Mouse (Mus musculus): ENCODE data around the gene 9930111J21Rik2. TPM values are rescaled to one million over a fixed set of nuclear protein-coding genes. Genes with fewer than 3 reads are reported as not detected.
"Not testable (repeated sequence)": the region's sequence is repeated elsewhere in the genome, so short reads cannot be mapped to it uniquely, and the experiment has no call there.

Gene 9930111J21Rik2
- total RNA-seq, 2 experiments from 2014 or later: 6.2 to 7.6 TPM

GRCm38 (mm10) chr11:49077012-49077411 is 26.0 kb upstream of the 9930111J21Rik2 start:
- DNase-seq: no peak

- DNase-seq: peak; percentile 46 to 76
These were observed 25.1 kb upstream of the 9930111J21Rik2 start, which contains the start of gene Ifi47 for GRCm38 (mm10) chr11:49076001-49076757. Gene Ifi47, plus strand, starts transcription at chr11:49076587.

DNA sequence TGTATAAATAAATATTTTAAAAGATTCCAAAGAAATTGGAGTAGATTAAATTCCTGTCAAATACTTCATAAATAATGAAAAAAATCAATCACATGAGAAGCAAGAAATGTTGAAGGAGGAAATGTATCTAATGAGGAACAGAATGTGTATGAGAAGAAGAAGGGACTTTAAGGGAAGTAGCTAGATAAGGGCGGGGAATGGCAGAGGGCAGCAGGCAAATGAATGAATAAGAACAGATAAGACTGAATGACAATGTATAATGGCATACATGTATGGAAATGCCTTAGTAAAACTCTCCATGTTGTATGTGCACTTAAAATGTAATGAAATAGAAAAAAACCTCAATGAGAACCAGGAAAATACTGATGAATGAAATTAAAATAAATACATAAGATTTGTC is 17.3 kb upstream of the 9930111J21Rik2 start:
- no peak for DNase-seq

DNA sequence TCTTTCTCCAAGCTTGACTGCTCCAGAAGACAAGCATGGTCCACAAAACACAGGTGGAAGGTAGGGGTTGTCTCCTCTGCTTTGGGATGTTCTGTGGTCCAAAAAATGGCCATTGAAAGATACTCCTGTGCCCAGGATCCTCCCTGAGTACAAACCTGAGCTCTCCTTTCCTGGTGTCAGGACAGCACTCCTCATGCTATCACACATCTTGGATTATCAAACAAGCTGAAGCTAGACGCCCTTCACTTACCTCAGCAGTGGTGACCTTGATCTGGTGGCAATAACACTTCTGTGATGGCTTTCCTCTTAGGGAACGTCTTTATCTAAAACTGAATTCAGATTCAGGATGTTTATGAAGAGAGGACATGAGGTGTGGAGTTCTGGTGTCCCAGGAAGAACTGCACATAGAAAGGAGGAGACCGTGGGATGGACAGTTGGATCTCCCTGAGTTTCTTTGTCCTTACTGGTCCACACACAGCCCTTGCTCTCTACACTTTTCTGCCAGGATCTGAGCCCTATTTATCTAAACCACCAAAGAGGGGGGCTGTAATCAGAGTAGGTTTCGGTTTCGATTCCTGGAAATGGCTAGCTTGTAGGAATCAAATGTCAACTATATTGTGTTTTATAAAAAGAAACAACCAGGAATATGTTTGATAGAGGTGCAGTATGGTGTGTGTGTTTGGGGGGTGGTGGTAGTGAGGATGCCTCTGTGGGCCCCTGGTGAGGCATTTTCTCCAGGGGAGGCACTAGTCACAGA is 12.8 kb upstream of the 9930111J21Rik2 start, which contains the start of gene Tgtp2:
Gene Tgtp2, minus strand, starts transcription at position 494 of the 757 bp plus-strand sequence.
- DNase-seq: peak; percentile 52 to 59

GRCm38 (mm10) chr11:49061865-49062264 is 10.8 kb upstream of the 9930111J21Rik2 start:
- DNase-seq: not testable (repeated sequence)

DNA sequence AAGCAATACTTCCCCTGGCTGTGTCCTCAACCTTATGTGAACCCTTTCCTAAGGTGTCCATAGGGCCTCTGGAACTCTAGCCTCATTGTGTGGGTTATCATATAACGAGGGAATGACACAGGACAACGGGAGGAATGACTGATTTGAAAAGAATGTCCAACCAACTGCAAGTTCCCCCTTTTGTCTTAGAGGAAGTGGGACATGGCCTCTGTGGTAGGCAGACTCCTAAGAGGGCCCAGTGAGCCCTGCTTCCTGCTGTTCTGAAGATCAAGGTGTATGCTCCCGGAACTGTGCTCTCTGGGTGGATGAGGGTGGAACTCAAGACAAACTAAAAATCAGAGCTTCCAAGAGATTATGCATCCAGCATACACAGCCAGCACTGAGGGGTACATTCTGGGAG is 9.0 kb upstream of the 9930111J21Rik2 start:
- not testable (repeated sequence) for DNase-seq

GRCm38 (mm10) chr11:49051894-49052293 is 852 bp upstream of the 9930111J21Rik2 start:
- not testable (repeated sequence) for DNase-seq

DNA sequence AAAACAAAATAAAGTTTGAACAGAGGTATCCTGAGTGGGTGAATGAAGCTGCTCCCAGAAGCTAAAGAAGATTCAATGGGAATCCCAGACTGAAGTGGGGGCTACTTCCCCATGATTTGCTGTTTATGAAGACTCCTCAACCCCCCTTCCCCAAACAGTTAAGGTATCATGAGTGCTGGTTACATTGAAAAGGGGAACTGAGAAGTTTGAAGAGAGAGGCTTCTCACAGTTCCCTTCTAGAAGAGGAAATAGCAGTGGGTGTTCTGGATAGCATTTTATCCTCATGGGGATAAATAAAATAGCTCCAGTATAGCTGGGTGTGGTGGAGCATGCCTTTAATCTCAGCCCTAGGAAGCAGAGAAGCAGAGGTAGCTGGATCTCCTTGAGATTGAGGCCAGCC is 978 bp downstream of the 9930111J21Rik2 start:
- DNase-seq: not testable (repeated sequence)

DNA sequence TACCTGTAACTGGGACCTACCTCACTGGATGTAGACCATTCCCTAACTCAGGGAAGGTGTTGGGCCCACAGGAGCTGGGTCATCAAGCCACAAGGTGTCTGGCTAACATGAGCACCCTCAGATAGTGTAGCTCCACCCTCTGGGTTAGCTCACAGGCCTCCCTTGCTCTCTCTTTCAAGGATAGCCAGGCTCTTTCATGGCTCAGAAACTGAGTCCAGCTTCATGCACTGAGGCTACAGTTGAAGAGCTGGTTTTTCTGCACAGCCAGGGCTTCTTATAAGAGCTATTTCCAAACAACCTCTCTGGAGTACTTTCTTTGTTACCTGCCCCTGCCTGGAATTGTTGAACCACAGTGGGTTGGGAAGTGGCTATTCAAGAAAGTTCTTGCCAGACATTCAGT is 39.0 kb downstream of the 9930111J21Rik2 start:
- DNase-seq: not testable (repeated sequence)

DNA sequence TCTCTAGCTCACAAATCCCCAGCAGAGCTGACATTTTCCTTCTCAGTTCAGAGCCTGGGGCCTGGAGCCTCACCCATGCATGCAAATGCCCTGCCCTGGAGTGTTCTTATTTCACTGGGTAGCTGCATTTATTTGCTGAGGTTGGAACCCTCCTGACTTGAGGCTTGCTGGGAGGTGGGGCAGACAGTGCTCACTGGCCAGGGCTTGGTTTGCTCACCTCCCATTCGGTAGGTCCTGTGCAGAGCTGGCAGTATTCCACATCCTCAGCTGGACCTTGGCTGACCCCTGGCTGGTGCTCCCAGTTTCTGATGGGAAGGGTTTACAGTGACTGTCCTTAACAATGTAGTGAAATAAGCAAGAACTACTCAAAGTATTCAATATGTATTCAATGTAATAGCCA is 44.3 kb downstream of the 9930111J21Rik2 start:
- DNase-seq: not testable (repeated sequence)

DNA sequence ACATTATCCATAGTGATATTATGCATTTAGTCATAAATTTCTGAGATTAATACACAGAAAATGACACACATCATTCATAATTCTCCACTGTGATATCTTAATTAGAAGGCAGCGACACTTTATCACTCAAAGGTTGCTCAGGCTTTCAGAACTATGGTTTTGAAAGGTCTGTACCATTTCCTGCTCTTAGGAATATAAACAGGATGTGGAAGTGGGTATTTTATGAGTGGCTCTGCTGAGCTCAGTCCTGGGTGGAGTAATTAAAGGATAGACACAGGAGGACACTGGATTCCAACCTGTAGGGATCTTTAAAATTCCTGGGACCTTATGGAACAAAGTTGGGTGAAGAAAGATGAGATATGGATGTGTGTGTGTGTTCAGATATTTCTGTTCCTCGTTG is 44.7 kb downstream of the 9930111J21Rik2 start:
- DNase-seq: not testable (repeated sequence)

GRCm38 (mm10) chr11:49000411-49000810 is 50.6 kb downstream of the 9930111J21Rik2 start:
- DNase-seq: not testable (repeated sequence)

- DNase-seq: peak in 1 of 2 experiments; percentile 16
These were observed 57.0 kb downstream of the 9930111J21Rik2 start, which contains the start of gene Tgtp1 for GRCm38 (mm10) chr11:48994018-48994417. Gene Tgtp1, minus strand, starts transcription at chr11:48994172.

DNA sequence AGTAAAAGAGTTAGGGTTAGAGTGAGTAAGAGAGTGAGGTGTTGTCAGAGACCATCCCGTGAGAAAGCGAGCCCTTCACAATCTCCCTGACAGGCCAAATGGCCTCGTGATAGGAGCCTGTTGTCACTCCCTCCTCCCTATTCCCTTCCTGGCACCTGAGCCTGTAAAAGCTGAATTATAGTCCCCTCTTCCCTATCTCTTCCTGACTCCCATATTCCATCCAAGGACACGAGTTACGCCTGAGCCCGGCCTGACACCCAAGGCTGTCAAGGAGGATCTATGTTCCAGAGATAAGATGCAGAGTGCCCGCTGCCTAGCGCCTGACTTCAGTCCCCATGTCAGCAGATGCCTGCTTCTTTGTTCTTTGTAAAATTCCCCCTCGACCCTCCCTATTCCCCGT is 57.7 kb downstream of the 9930111J21Rik2 start:
- not testable (repeated sequence) for DNase-seq

DNA sequence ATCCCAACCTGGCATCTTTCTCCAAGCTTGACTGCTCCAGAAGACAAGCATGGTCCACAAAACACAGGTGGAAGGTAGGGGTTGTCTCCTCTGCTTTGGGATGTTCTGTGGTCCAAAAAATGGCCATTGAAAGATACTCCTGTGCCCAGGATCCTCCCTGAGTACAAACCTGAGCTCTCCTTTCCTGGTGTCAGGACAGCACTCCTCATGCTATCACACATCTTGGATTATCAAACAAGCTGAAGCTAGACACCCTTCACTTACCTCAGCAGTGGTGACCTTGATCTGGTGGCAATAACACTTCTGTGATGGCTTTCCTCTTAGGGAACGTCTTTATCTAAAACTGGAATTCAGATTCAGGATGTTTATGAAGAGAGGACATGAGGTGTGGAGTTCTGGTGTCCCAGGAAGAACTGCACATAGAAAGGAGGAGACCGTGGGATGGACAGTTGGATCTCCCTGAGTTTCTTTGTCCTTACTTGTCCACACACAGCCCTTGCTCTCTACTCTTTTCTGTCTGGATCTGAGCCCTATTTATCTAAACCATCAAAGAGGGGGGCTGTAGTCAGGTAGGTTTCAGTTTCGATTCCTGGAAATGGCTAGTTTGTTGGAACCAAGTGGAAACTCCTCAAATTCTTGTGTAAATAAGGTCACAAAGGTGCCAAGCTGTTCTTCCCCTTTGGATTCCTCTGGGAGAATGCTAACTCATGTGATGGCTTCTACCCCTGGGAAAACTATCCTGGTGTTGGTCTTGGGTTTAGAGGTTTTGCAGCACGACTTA is 59.1 kb downstream of the 9930111J21Rik2 start, which contains the start of gene Gm12185:
Gene Gm12185, minus strand, starts transcription at position 487 of the 781 bp plus-strand sequence.
- peak; percentile 38 to 63 for DNase-seq

- not testable (repeated sequence) for DNase-seq
These were observed 61.1 kb downstream of the 9930111J21Rik2 start for GRCm38 (mm10) chr11:48989981-48990380.

GRCm38 (mm10) chr11:48988219-48988618 is 62.8 kb downstream of the 9930111J21Rik2 start:
- not testable (repeated sequence) for DNase-seq

DNA sequence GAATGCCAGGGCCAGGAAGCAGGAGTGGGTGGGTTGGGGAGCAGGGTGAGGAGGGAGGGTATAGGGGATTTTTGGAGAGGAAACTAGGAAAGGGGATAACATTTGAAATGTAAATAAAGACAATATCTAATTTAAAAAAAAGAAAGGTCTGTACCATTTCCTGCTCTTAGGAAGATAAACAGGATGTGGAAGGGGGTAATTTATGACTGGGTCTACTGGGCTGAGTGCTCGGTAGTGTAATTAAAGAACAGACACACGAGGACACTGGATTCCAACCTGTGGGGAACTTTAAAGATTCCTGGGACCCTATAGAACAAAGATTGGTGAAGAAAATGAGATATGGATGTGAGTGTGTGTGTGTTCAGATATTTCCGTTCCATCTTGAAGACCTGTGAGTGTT is 68.2 kb downstream of the 9930111J21Rik2 start:
- DNase-seq: not testable (repeated sequence)

GRCm38 (mm10) chr11:48980052-48980451 is 71.0 kb downstream of the 9930111J21Rik2 start:
- DNase-seq: not testable (repeated sequence)

DNA sequence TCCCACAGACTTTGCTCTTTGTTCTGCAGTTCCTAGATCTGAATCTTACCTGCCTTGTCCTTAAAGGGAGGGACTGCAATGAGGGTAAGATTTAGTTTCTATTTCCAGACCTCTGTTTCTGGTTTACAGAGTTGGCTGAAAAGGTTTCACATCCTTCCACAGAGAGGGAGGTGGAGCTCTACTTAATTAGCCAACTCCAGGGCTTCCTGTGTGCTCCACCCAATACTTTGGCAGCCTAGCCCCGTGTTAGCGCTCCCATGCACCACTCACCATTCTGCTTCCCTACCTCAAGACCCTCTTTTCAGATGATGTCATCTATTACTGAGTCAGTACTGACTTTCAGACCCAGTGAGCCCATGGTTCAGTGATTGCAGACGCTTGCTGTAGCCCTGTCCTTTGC is 71.8 kb downstream of the 9930111J21Rik2 start, which contains the start of gene 9930111J21Rik1:
Gene 9930111J21Rik1, minus strand, starts transcription at position 148 of the 400 bp plus-strand sequence.
- not testable (repeated sequence) for DNase-seq

GRCm38 (mm10) chr11:48978240-48978939 is 72.7 kb downstream of the 9930111J21Rik2 start, which contains the start of gene Olfr56:
Gene Olfr56, plus strand, starts transcription at chr11:48978889.
- not testable (repeated sequence) for DNase-seq

Data from heart, adult 18-20 months (tissue).